Mouse (Mus musculus): ENCODE results near the gene Tlr9. TPM values are rescaled to one million over a fixed set of nuclear protein-coding genes. Genes with fewer than 3 reads are reported as not detected.

Gene Tlr9
- total RNA-seq, 2 experiments from 2014 or later: 1.2 to 1.4 TPM

DNA sequence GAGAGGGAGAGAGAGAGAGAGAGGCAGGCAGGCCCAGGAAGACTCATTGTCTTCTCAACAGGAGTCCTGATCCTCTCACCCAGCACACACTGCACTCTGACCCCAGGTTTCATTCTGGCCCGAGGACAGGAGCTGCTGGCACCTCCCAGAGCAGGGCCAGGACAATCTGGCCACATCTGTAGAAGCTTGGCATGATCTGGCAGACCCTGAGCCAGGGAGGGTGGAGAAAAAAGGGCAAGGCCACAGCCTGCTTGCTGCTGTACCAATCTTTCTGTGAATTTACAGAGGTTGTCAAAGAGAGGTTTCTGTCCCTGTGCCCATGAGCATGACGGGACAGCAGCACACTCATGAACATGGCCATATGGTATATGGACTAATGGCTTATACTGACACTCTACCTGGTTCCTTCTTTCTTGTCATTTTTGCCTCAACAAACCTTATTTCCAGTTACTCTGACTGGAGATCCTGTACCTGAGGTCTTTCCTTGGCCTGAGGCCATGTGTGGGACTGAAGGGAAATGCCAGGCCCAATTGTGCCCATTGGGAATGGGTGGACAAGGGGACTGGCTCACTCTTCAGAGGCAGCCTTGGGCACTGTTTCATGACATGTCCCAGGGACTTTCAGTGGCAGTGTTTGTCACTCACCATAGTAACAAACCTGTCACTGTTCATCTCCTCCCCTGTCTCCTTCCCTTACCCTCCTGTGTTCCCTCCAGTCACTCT is 44.7 kb downstream of the Tlr9 start:
- no peak for DNase-seq (ENCODE audit: low spot score in 2 of 2)

DNA sequence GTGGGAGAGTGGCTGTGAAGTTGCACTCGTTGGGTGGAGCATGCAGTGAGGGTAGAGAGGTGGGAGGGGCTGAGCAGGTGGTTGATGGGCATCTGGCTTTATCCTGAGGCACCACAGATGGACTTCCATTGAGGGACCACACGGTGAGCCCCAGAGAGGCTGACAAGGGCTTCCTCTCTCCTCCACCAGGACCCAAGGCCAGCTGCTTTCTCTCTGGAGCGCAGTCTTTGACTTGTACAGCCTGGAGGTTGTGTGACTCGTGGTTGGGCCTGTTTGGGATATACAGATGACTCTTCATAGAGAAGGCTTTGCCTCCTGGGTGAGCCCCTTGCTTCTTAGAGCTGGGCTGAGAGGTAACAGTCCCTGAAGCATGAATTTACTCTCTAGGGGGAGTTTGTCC is 46.0 kb downstream of the Tlr9 start:
- DNase-seq (ENCODE audit: low spot score in 2 of 2): no peak

DNA sequence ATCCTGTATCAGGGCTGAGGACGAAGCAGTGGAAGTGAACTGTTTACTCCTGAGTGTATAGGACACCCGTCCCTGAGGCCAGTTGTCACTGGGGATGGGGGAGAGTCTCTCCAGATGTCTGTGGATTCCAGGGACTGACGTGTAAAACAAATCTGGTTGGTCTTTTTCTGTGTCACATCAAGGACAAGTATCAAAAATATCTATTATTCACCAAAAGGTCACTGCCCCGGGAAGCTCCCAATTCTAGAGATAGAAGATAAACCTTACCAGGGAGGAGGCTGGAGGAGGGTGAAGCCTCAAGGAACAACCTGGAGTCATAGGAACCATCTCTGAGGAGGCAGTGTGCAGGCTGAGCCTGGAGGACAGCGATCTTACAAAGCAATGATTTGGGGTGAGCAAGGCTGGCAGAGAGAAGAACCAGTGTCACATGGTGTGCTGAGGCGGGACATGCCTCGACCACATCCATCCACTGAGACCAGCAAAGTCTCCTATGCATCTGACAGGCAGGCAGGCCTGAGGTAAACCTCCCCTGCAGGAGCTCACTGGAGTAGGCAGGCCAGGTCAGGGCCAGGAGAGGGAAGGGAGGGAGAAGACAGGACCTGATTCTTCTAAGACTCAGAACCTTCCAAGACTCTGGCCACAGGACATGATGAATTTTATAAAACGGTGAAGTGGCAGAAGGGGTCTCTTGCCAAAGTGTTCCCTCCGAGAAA is 46.8 kb downstream of the Tlr9 start:
- no peak for DNase-seq (ENCODE audit: low spot score in 2 of 2)

DNA sequence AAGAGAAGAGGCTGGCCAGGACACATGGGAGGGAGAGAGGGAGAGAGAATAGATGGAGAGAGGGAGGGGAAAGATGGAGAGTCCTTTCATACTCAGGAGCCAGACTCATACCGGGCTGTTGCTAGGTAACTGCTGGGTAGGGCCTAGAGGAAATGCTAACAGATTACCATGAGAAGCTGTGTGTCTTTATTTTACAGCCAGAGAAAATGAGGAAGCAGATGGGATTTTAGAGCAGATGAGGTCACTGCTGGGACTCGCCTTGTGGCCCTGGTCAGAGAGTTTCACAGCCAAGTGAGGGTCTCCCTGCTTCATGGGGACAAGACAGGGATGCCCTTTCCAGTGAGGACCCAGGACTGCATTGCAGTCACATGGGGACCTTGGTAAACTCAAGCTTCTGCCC is 47.5 kb downstream of the Tlr9 start:
- DNase-seq (ENCODE audit: low spot score in 2 of 2): no peak

DNA sequence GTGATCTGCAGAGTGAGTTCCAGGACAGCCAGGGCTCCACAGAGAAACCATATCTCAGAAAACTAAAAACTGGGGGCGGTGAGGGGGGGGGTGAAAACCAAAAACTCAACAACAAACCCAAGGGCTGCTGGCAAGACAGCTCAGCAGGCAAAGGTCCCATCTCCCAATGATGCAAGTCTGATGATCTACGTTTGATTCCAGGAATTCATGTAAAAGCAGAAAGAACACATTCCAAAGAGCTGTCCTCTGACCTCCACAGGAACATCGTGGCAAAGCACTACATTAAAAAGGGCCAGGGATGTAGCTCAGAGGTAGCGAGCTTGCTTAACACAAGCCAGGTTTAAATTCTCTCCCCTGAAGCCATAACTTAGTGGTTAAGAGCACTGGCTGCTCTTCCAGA is 48.3 kb downstream of the Tlr9 start:
- no peak for DNase-seq (ENCODE audit: low spot score in 2 of 2)

DNA sequence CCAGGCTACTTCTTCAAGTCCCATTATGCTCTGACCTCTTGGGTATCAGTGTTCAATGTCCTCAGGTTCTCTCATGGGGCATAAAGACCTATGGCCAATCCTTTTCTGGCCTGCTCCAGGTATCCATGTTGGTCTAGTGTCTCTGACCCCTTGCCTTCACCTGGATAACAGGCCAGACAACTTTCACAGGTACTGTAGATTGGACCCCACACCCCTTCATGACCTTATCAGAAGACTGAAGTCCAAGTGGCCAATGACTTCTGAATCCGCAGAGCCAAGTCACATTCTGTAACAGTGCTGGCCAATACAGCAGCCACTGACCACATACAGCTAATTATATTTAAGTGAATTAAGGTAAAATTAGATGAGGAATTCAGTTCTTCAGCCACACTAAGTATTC is 49.9 kb downstream of the Tlr9 start:
- no peak for DNase-seq (ENCODE audit: low spot score in 2 of 2)

DNA sequence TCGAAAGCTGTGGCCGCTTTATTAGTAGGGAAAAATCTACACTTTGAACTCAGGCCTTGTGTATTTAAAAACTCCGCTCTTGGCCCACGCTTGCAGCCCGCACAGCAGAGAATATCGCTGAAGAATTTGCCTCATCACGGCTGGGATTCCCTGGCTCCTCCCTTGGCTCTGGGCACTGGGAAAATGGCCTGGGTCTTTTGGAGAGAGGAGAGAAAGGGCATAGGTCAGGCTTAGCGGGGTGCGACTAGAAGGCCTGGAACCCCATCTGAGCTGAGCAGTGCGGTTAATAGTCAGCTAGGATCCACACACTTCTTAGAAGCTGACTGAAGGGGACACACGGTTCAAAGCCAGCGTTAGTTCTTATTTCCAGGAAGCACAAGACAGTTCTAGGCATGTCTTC is 50.9 kb downstream of the Tlr9 start:
- DNase-seq (ENCODE audit: low spot score in 2 of 2): no peak

DNA sequence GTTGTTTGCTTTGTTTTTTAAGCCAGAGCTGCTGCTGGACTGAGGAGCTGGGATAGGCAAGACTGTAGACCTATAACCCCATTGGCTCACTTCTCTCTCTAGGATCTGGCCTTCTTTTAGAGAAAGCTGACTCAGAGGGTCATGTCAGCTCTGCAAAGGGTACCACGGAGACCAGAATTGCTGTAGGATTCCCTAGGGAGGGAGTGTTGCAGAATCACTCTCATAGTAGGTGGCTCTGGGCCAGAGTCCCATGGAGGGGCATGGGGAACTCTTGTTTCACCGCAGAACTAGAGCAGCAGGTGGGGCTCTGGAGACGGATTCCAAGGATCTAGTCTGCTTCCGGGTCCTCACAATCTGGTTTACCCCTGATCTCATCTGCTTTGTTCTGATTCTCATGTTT is 51.4 kb downstream of the Tlr9 start:
- no peak for DNase-seq (ENCODE audit: low spot score in 2 of 2)

DNA sequence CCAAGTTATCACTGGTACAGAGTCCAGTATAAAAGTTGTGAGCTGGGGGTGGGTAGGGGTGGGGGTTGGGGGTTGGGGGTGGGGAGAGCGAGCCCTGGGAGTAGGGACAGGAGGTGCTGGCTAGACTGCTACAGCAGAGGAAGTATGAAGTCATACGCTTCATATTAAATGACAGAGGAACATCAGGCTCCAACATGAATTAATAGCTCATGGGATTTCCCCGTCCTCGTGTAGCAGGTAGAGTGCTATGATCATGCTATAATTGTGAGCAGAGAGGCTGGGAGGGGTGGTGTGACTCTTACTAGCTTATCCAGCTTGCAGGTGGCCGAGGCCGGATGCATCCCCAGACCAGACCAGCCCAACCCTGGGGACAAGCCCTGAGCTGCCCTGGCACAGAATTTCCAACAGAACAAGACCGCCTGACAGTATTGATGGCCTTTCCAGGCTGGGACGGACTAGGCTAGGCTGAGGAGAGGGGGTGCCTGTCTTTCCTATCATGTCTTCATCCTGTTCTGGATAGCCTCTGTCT is 52.3 kb downstream of the Tlr9 start:
- DNase-seq (ENCODE audit: low spot score in 2 of 2): no peak

DNA sequence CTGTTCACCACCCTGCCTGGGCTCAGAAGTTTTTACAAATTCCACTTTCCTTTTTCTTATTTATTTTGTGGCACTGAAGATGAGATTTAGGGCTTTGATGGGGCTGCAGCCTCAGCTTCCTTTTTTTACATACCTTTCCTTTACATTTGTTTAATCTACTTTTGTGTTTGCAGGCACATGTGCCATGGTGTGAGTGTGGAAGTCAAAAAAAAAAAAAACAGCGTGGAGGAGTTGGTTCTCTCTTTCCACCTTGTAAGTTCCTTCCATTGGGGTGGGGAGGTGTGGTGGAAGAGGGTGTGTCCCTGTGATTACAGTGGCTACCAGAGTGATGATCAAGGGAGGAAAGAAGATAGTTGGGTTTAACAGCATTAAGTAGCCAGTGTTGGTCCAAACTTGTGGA is 53.4 kb downstream of the Tlr9 start:
- no peak for DNase-seq (ENCODE audit: low spot score in 2 of 2)

Small RNAs within 50 kb of the gene (microRNA-seq; reads per million reads assigned to microRNA genes)
- 54,071 to 54,718 reads per million in 2 experiments for gene Mirlet7g

Other genes starting within 250 kb of the Tlr9 start
- gene Col6a4, start 125.8 kb upstream of the Tlr9 start, total RNA-seq (2021): 1 to 10 TPM in 1 of 2 experiments, under 1 TPM in 1; 0.96 to 1.9 TPM
- 1 to 10 TPM; 4.5 to 6.0 TPM for gene Glyctk, start 64.5 kb upstream of the Tlr9 start, total RNA-seq (2021)
- 100 to 1,000 TPM; 156 to 164 TPM for gene Wdr82, start 51.7 kb upstream of the Tlr9 start, total RNA-seq (2021)
- 10 to 100 TPM; 12.8 to 18.8 TPM for gene Ppm1m, start 22.9 kb upstream of the Tlr9 start, total RNA-seq (2021)
- gene Twf2, start 19.5 kb upstream of the Tlr9 start, total RNA-seq (2021): 10 to 100 TPM; 40.8 to 41.3 TPM
- 100 to 1,000 TPM; 139 TPM for gene Alas1, start 26.1 kb downstream of the Tlr9 start, total RNA-seq (2021)
- 10 to 100 TPM; 12.2 to 12.6 TPM for gene Poc1a, start 58.5 kb downstream of the Tlr9 start, total RNA-seq (2021)
- 10 to 100 TPM; 58.7 to 64.2 TPM for gene Dusp7, start 146.0 kb downstream of the Tlr9 start, total RNA-seq (2021)
- gene Rpl29, start 206.9 kb downstream of the Tlr9 start, total RNA-seq (2021): 100 to 1,000 TPM; 421 to 423 TPM
- 10 to 100 TPM; 11.0 to 13.2 TPM for gene Acy1, start 215.7 kb downstream of the Tlr9 start, total RNA-seq (2021)
- 10 to 100 TPM in 1 of 2 experiments, 1 to 10 TPM in 1; 9.9 to 10.6 TPM for gene Abhd14b, start 224.9 kb downstream of the Tlr9 start, total RNA-seq (2021)
- 10 to 100 TPM; 51.1 to 53.2 TPM for gene Abhd14a, start 225.1 kb downstream of the Tlr9 start, total RNA-seq (2021)
- gene Pcbp4, start 230.7 kb downstream of the Tlr9 start, total RNA-seq (2021): 100 to 1,000 TPM; 226 to 234 TPM
- gene Gpr62, start 243.3 kb downstream of the Tlr9 start, total RNA-seq (2021): 1 to 10 TPM; 1.8 to 2.0 TPM